Mouse (Mus musculus) heart, embryonic 13.5 days (tissue): ENCODE measurements around the gene Bmp6. TPM values are rescaled to one million over a fixed set of nuclear protein-coding genes. Genes with fewer than 3 reads are reported as not detected.

ENCODE experiments used
- ATAC-seq: fragments of 200-750 bp; cut with Nextera tagmentation; 2 replicates; pipeline ENCODE4 v1.8.0; 2017; ENCODE audit warnings: moderate TSS enrichment; ENCODE audit not compliant: insufficient number of reproducible peaks, low FRiP score, low TSS enrichment; ENCODE audit errors: extremely low read depth
- H3K27ac ChIP-seq: fragments of 300-500 bp; sonication (generic); replicated peaks from 2 replicates; pipeline ENCODE4 v1.5.1; 2015; ENCODE audit warnings: moderate library complexity, mild to moderate bottlenecking, inconsistent platforms
- H3K27me3 ChIP-seq: fragments of 300-500 bp; sonication (generic); replicated peaks from 2 replicates; pipeline ENCODE4 v1.6.1; 2015; ENCODE audit warnings: mild to moderate bottlenecking, inconsistent platforms
- H3K36me3 ChIP-seq: fragments of 300-500 bp; sonication (generic); 2 replicates; pipeline ENCODE4 v1.6.1; 2015; ENCODE audit warnings: mild to moderate bottlenecking, inconsistent platforms
- H3K4me1 ChIP-seq: fragments of 300-500 bp; sonication (generic); 2 replicates; pipeline ENCODE4 v1.6.1; 2015; ENCODE audit warnings: inconsistent platforms
- H3K4me2 ChIP-seq: fragments of 300-500 bp; sonication (generic); 2 replicates; pipeline ENCODE4 v1.6.1; 2015; ENCODE audit warnings: inconsistent platforms, mild to moderate bottlenecking, moderate library complexity
- H3K4me3 ChIP-seq: fragments of 300-500 bp; sonication (generic); 2 replicates; pipeline ENCODE4 v1.5.1; 2015; ENCODE audit warnings: moderate library complexity, mild to moderate bottlenecking, inconsistent platforms
- H3K9ac ChIP-seq: fragments of 300-500 bp; sonication (generic); 2 replicates; pipeline ENCODE4 v1.6.1; 2015; ENCODE audit warnings: inconsistent platforms, mild to moderate bottlenecking, moderate library complexity
- H3K9me3 ChIP-seq: fragments of 300-500 bp; sonication (generic); 2 replicates; pipeline ENCODE4 v1.6.1; 2016; ENCODE audit warnings: inconsistent platforms
- WGBS: fragments of 180-500 bp; shearing (Covaris S2); methylation state at CpG from one replicate; pipeline ENCODE4 v1.1.7; 2015; ENCODE audit warnings: mixed read lengths; 5-methylcytosine and 5-hydroxymethylcytosine counted together
- polyA plus RNA-seq: library from polyadenylated mRNA; unstranded; fragments of >200 nt; fragmentation: Nextera tagmentation; extraction: Ambion mirVana; gene quantifications from 2 replicates; pipeline ENCODE4 v1.2.1, GENCODE M21; 2015

The Bmp6 gene
- polyA plus RNA-seq, 1 experiment from 2014 or later = 2.4 TPM

DNA sequence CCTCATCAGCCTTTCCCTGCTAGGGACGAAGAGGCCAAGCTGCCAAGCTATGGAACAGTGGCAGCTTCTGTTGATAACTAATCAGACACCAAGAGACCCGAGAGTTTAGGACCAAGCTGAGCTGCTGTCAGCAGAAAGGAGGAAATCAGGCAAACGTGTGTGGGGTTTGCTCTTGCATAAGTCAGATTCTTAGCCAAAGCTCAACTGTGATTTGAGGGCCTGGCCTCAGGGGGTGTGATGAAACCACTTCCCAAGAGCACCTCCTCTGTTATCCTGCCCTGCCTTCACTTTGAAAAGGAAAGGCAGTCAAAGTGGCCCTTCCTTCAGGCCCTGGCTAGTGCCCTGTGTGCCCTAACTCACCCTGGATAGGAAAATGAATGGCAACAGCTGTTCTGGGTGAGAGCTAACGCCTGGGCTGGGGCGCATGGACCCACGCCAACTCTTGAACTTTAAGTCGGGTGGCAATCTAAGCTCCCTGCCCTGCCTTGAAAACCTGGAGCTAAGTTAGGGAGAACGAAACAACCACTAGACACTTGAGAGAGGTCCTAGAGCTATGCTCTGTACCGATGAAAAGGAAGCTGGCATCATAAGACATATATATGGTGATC, 183.9 kb downstream of the Bmp6 start, which contains the start of gene Txndc5:
Gene Txndc5, minus strand, starts transcription at position 138 of the 608 bp plus-strand sequence.
- 47% methylated on average over 9 of the region's 9 CpGs for WGBS
- Histone ChIP-seq H3K4me3 (peak within 1 kb of the TSS; percentile 98), H3K27me3 (0 out of 2 replicates have a peak, but pooled peaks cover 7% of the 10 kb centered on the region), H3K9me3 (no peaks in the 10 kb centered on the region), H3K36me3 (peaks cover 6% of the 10 kb centered on the region), H3K9ac (peak within 1 kb of the TSS; percentile 97), H3K4me2 (peak within 1 kb of the TSS; percentile 81), H3K4me1 (peaks cover 40% of the 10 kb centered on the region), H3K27ac (peak within 1 kb of the TSS; percentile 96)
- no peak for ATAC-seq

DNA sequence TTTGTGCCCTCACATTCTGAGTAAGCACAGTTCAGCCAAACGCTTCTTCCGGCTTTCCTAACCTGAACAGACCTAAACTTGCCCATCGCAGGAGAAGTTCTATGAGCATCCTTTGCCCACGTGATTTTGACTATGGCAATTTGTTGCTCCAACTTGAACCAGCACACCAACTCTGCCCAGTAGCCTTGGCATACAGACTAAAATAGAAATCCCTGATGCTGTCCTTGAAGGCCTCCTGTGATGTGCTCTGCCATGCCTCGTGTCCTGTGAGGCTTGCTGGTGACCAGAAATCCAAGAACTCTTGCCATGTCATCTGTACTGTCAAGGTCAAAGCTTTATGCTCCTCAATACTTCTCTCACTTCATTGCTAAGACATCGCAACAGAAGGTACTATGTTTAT, 184.7 kb downstream of the Bmp6 start:
- Histone ChIP-seq H3K9ac (no peak overlapping the region), H3K27me3 (0 out of 2 replicates have a peak, but pooled peaks cover 7% of the 10 kb centered on the region), H3K27ac (no peak overlapping the region), H3K4me2 (no peak overlapping the region), H3K4me1 (peaks cover 45% of the 10 kb centered on the region), H3K9me3 (no peaks in the 10 kb centered on the region), H3K4me3 (no peak overlapping the region), H3K36me3 (peaks cover 5% of the 10 kb centered on the region)
- ATAC-seq = no peak
- WGBS = 83% methylated on average over 6 of the region's 6 CpGs

DNA sequence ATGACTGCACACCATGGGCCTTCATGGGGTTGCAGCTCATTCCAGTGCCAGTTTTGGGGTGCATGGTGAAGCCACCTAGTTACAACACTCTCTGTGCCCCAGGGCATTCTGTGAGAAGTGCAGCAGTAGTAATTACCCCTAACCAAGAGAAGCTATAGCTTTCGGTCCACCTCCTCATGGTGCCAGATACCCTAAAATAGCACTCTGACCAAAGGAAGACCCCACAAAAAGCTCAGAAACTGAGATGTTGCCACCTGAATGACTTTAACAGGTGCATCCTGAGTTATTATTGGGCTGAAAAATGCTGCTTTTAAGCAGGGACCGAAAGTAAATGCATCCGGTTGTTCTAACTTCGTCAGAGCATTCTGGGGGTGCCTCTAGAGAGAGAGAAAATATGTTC, 186.6 kb downstream of the Bmp6 start:
- no peaks in the 10 kb centered on the region for H3K36me3 ChIP-seq
- H3K4me3 ChIP-seq = no peak overlapping the region
- no peak overlapping the region for H3K9ac ChIP-seq
- H3K27me3 ChIP-seq = 0 out of 2 replicates have a peak, but pooled peaks cover 7% of the 10 kb centered on the region
- WGBS = 86% methylated on average over 4 of the region's 4 CpGs
- no peak overlapping the region for H3K4me2 ChIP-seq
- no peak overlapping the region for H3K27ac ChIP-seq
- ATAC-seq = no peak
- peaks cover 26% of the 10 kb centered on the region for H3K4me1 ChIP-seq
- no peaks in the 10 kb centered on the region for H3K9me3 ChIP-seq

DNA sequence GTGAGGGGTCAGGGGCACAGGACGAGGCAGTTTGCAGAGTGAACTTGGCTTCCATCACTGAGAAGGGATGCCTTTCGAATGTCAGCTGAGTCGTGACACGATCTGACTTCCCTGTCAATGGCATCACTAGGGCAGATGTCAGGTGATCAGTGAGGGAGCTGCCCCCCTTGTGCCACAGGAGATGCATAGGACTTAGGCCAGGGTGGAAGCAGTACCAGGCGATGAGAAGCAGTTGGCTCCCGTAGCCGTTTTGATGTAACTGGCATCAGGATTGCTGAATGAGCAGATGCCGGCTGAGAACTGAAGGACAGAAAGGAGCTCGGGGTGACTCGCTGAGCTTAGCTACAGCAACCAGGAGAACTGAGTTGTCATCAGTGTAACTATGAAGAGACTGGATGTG, 188.6 kb downstream of the Bmp6 start:
- WGBS = 60% methylated on average over 10 of the region's 10 CpGs
- Histone ChIP-seq H3K4me3 (no peak overlapping the region), H3K27me3 (0 out of 2 replicates have a peak, but pooled peaks cover 7% of the 10 kb centered on the region), H3K36me3 (no peaks in the 10 kb centered on the region), H3K4me2 (no peak overlapping the region), H3K27ac (0 out of 2 replicates have a peak overlapping the region, but pooled peaks have one; percentile 9), H3K9ac (no peak overlapping the region), H3K9me3 (no peaks in the 10 kb centered on the region), H3K4me1 (peaks cover 16% of the 10 kb centered on the region)
- no peak for ATAC-seq

DNA sequence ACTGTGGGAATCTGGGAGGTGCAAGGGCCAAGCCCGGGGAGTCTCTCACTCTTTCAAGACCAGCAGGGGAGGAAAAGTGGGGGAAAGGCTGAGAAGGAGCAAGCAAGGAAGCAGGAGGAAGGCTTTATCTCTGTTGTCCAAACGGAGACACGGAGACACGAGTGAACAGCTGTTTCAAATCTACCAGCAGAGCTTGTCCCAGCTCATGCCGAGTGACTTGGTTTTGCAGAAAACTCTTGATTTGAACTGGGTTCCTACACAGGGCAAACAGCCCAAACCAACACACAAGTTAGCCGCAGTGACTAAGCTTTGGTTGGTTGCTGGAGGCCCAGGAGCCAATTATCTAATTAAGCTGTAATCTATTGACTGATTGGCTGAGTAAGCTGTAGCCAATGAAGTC, 189.1 kb downstream of the Bmp6 start:
- no peak overlapping the region for H3K4me2 ChIP-seq
- no peak for ATAC-seq
- H3K27me3 ChIP-seq = peaks cover 7% of the 10 kb centered on the region; the same call in 1 of the 2 replicates
- no peak overlapping the region for H3K9ac ChIP-seq
- H3K36me3 ChIP-seq = no peaks in the 10 kb centered on the region
- H3K4me3 ChIP-seq = no peak overlapping the region
- no peaks in the 10 kb centered on the region for H3K9me3 ChIP-seq
- peaks cover 11% of the 10 kb centered on the region for H3K4me1 ChIP-seq
- no peak overlapping the region; the same call in 1 of the 2 replicates for H3K27ac ChIP-seq
- 14% methylated on average over 6 of the region's 6 CpGs for WGBS

DNA sequence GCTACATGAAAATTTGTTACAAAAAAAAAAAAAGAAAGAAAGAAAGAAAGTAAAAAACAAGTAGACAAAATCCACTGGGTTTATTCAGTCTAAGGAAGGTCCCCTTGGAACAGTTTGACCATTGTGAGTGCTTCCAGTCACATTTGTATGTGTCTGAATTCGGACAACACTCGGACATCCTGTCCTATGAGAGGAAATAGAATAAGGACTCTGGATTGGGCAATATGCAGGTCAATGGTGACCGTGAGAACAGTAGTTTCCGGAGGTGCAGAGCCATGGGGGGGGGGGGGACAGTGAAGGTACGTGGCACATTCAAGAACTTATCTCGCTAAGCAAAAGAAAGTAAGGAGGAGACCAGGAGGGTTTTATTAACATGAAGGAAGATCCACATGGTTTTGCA, 189.8 kb downstream of the Bmp6 start:
- Histone ChIP-seq H3K36me3 (no peaks in the 10 kb centered on the region), H3K4me1 (peaks cover 9% of the 10 kb centered on the region), H3K4me3 (no peak overlapping the region), H3K27me3 (peaks cover 7% of the 10 kb centered on the region; the same call in 1 of the 2 replicates), H3K4me2 (no peak overlapping the region), H3K9ac (no peak overlapping the region), H3K9me3 (no peaks in the 10 kb centered on the region), H3K27ac (no peak overlapping the region)
- 62% methylated on average over 6 of the region's 6 CpGs for WGBS
- no peak for ATAC-seq

DNA sequence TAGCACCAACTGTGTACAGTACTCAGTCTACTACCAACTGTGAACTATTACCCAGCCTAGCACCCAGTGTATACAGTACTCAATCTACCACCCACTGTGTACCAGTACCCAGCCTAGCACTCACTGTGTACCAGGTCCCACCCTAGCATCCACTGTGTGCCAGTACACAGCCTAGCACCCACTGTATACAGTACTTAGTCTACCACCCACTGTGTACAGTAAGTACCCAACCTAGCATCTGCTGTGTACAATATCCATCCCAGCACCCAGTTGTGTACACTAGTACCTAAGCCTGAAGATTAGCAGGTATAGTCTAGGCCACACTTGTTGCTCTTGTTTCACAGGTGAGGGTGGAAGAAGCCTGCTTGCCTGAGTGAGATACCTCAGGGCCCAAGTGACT, 192.6 kb downstream of the Bmp6 start:
- no peak overlapping the region for H3K4me2 ChIP-seq
- H3K4me1 ChIP-seq = peaks cover 9% of the 10 kb centered on the region
- no peak overlapping the region for H3K9ac ChIP-seq
- H3K36me3 ChIP-seq = no peaks in the 10 kb centered on the region
- H3K27ac ChIP-seq = no peak overlapping the region
- ATAC-seq = no peak
- H3K27me3 ChIP-seq = peaks cover 4% of the 10 kb centered on the region; the same call in 1 of the 2 replicates
- H3K9me3 ChIP-seq = no peaks in the 10 kb centered on the region
- H3K4me3 ChIP-seq = no peak overlapping the region

DNA sequence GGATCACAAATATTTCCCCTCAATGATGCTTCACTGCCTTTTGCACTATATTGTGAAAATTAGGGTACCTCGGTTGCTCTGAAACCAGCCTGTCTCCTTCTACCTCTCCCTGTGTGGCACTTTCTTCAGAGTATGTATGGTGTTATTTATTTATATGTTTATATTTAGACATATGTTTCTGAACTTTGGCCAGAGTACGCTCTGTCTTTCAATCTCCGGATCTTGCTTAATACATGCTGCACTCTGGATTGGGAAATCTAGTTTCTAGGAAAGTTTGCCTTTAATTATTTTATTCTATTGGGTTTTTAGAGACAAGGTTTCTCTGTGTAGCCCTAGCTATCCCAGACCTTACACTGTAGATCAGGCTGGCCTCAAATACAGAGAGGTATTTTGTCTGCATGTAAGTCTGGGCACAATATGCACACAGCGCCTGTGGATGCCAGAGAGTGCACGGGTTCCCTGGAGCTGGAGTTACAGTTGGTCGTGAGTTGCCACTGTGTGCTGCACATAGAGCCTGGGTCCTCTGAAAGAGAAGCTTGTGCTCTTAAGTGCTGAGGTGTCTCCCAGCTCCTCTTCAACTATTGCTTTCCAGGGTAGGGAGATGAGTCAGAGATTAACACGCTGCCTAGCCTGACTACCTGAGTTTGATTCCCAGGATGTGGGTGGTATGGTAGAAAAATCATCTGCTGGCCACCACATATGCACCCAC, 194.4 kb downstream of the Bmp6 start:
- ATAC-seq = no peak
- H3K9ac ChIP-seq = no peak overlapping the region
- 79% methylated on average over 7 of the region's 7 CpGs for WGBS

DNA sequence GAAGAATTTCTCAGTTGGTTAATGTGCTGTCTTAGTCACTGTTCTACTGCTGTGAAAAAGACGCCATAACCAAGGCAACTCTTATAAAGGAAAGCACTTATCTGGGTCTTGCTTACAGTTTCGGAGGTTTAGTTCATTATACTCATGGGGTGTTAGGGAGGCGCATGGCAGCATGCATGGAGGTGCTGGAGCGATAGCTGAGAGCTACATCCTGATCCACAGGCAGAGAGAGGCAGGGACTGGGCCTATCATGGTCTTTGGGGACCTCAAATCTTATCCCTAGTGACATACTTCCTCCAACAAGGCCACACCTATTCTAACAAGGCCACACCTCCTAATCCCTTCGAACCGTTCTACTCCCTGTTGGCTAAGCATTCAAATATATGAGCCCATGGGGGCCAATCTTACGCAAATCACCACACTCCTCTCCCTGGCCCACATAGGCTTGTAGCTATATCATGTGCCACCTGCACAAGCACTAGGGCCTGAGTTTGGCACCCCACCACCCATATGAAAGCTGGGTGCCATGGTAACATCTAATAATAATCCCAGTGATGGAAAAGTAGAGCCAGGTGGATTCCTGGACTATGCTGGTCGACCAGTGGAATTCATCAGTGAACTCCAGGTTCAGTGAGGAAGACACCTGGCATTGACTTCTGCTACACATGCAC, 198.7 kb downstream of the Bmp6 start:
- Histone ChIP-seq H3K4me1 (no peaks in the 10 kb centered on the region), H3K9ac (no peak overlapping the region), H3K9me3 (no peaks in the 10 kb centered on the region), H3K4me2 (no peak overlapping the region), H3K27me3 (no peaks in the 10 kb centered on the region; the same call in 1 of the 2 replicates), H3K36me3 (no peaks in the 10 kb centered on the region), H3K27ac (no peak overlapping the region), H3K4me3 (no peak overlapping the region)
- 81% methylated on average over 8 of the region's 8 CpGs for WGBS
- ATAC-seq = no peak

More for the DNA sequence above, 194.4 kb downstream of the Bmp6 start:
- no peaks in the 10 kb centered on the region; the same call in 1 of the 2 replicates for H3K4me1 ChIP-seq
- H3K27me3 ChIP-seq = no peaks in the 10 kb centered on the region; the same call in 1 of the 2 replicates
- no peak overlapping the region for H3K27ac ChIP-seq
- H3K4me2 ChIP-seq = no peak overlapping the region
- H3K9me3 ChIP-seq = no peaks in the 10 kb centered on the region
- no peak overlapping the region for H3K4me3 ChIP-seq
- H3K36me3 ChIP-seq = no peaks in the 10 kb centered on the region

DNA sequence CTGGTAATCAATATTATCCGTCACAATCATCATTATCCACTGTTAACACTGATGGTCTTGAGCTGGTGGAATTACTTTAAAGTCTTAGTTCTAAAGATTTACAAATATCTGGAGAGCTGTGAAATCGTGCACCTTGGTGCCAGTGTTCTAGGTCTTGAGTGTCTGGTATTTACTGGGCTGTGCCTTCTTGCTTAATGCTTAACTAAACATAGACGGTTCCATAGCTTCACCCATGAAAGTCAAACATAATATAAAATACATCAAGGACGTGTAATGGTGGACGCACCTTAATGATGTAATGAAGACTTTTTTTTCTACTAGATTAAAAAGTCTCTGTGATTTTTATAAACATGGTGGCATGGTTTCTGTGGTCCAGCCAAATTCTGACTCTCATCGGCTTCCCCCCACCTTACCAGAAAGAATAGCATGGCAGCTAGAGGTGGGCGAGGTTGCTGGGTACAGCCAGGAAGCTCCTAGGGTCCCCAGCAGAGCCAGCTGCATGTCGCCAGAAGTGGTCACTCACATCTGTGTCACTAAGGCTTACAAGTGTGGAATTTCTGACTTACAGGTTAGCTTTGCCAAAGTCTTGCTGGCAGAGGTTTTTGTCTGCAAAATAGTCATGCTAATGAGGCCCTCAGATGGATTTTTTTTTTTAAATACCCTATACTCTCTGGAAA, 200.0 kb downstream of the Bmp6 start:
- Histone ChIP-seq H3K27ac (no peak overlapping the region), H3K9ac (no peak overlapping the region)
- WGBS = 76% methylated on average over 8 of the region's 8 CpGs

DNA sequence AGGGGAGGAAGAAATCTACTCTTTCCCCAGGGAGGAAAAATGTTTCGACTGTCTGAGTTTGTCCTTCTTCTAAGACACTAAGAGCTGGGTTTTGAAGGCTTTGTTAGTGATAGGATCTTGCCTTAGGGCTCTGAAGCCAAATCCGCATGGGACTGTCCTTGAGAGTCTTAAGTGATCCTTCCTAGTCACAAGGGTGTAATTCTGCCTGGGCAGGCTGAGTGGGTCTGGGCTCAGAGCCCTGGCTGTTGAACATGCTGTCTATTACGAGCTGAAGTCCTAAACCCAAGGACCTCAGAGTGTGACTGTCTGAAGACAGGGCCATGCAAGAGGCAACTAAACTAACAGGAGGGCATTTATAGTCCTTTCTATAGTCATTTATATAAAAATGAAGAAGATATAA, 200.6 kb downstream of the Bmp6 start:
- Histone ChIP-seq H3K9ac (no peak overlapping the region), H3K27ac (no peak overlapping the region), H3K27me3 (no peaks in the 10 kb centered on the region), H3K4me2 (no peak overlapping the region), H3K9me3 (no peaks in the 10 kb centered on the region), H3K4me3 (no peak overlapping the region), H3K36me3 (no peaks in the 10 kb centered on the region), H3K4me1 (no peaks in the 10 kb centered on the region)
- 56% methylated on average over 3 of the region's 3 CpGs for WGBS
- no peak for ATAC-seq

More for the DNA sequence above, 200.0 kb downstream of the Bmp6 start:
- Histone ChIP-seq H3K4me2 (no peak overlapping the region), H3K4me3 (no peak overlapping the region), H3K27me3 (no peaks in the 10 kb centered on the region), H3K9me3 (no peaks in the 10 kb centered on the region), H3K4me1 (no peaks in the 10 kb centered on the region), H3K36me3 (no peaks in the 10 kb centered on the region)
- ATAC-seq = no peak
